ENCODE assay signal across 9 mouse cellular contexts in genomic region chr8:84187065-84187755, GRCm38 (mm10). TPM values are rescaled to one million over a fixed set of nuclear protein-coding genes. Genes with fewer than 3 reads are reported as not detected.
DNase-seq lines count a peak whose midpoint lies in the region; ATAC-seq lines count a peak whose summit lies in the region.
"Had no signal": no experiment of that assay in that cellular context is flagged by ENCODE, and none has a peak within 500 bp of the region (broad histone marks: within the 10 kb centered on the region; RNA-seq: fewer than 3 reads in every experiment).

No protein-coding gene starts in this region.

- WGBS in embryonic facial prominence, embryonic 13.5 days: 3% methylated on average over 21 of the region's 21 CpGs
- 4% methylated on average over 21 of the region's 21 CpGs for WGBS in limb, embryonic 11.5 days
- 8% methylated on average over 21 of the region's 21 CpGs for WGBS in midbrain, embryonic 10.5 days
- WGBS in stomach, embryonic 16.5 days: 6% methylated on average over 21 of the region's 21 CpGs

- intact Hi-C loops in heart, postnatal 36 days (cut with DNase I): no loop called here

- H3K9ac ChIP-seq in embryonic facial prominence, embryonic 13.5 days: peak overlapping the region; percentile 63
- peak overlapping the region; percentile 44 for H3K9ac ChIP-seq in limb, embryonic 11.5 days (ENCODE audit: low read length)
- peak overlapping the region; percentile 65 for H3K9ac ChIP-seq in stomach, embryonic 16.5 days (ENCODE audit: low read length)

- no peaks in the 10 kb centered on the region for H3K9me3 ChIP-seq in embryonic facial prominence, embryonic 13.5 days
- H3K9me3 ChIP-seq in limb, embryonic 11.5 days (ENCODE audit: control insufficient read depth, low read length): no peaks in the 10 kb centered on the region
- peaks cover 4% of the 10 kb centered on the region; the same call in 1 of the 2 replicates for H3K9me3 ChIP-seq in midbrain, embryonic 10.5 days (replicated peaks)
- H3K9me3 ChIP-seq in stomach, embryonic 16.5 days (replicated peaks; ENCODE audit: control insufficient read depth, low read length): no peaks in the 10 kb centered on the region

- H3K4me1 ChIP-seq in embryonic facial prominence, embryonic 13.5 days: peaks cover 43% of the 10 kb centered on the region
- H3K4me1 ChIP-seq in limb, embryonic 11.5 days (ENCODE audit: control insufficient read depth, insufficient read depth, low read length): peaks cover 16% of the 10 kb centered on the region
- H3K4me1 ChIP-seq in midbrain, embryonic 10.5 days: peaks cover 45% of the 10 kb centered on the region
- H3K4me1 ChIP-seq in stomach, embryonic 16.5 days (ENCODE audit: control insufficient read depth, insufficient read depth, low read length): peaks cover 28% of the 10 kb centered on the region

- ATAC-seq in embryonic facial prominence, embryonic 13.5 days (ENCODE audit: insufficient number of reproducible peaks, insufficient read depth, low FRiP score, low TSS enrichment, low read depth): no peak
- no peak for ATAC-seq in limb, embryonic 11.5 days (ENCODE audit: insufficient number of reproducible peaks, low FRiP score, low TSS enrichment, low read depth)
- ATAC-seq in stomach, embryonic 16.5 days (ENCODE audit: insufficient read depth, low FRiP score): no peak

- DNase-seq in adrenal gland, adult 18-20 months (ENCODE audit: low spot score in 2 of 2): peak; percentile 58 to 70
- DNase-seq in adrenal gland, postnatal 4 days (ENCODE audit: low spot score in 2 of 2): no peak
- DNase-seq in adipocyte (ENCODE audit: low spot score): peak; percentile 41
- DNase-seq in heart, postnatal 36 days: peak; percentile 76 to 79
- DNase-seq in limb, embryonic 11.5 days (ENCODE audit: low spot score): peak; percentile 85
- DNase-seq in midbrain, embryonic 10.5 days (ENCODE audit: low spot score): peak; percentile 80

- no peaks in the 10 kb centered on the region for H3K36me3 ChIP-seq in embryonic facial prominence, embryonic 13.5 days
- H3K36me3 ChIP-seq in limb, embryonic 11.5 days (ENCODE audit: control insufficient read depth, insufficient read depth, low read length): no peaks in the 10 kb centered on the region
- no peaks in the 10 kb centered on the region for H3K36me3 ChIP-seq in midbrain, embryonic 10.5 days
- no peaks in the 10 kb centered on the region for H3K36me3 ChIP-seq in stomach, embryonic 16.5 days (ENCODE audit: control insufficient read depth, insufficient read depth, low read length)

- peak overlapping the region; percentile 66 for H3K27ac ChIP-seq in embryonic facial prominence, embryonic 13.5 days
- H3K27ac ChIP-seq in limb, embryonic 11.5 days (replicated peaks; ENCODE audit: low read depth, low read length): no peak overlapping the region
- peak overlapping the region; percentile 61; the same call in 1 of the 2 replicates for H3K27ac ChIP-seq in midbrain, embryonic 10.5 days (replicated peaks)
- peak overlapping the region; percentile 46; the same call in 1 of the 2 replicates for H3K27ac ChIP-seq in stomach, embryonic 16.5 days (ENCODE audit: low read length)

- peak overlapping the region; percentile 38 for H3K4me3 ChIP-seq in embryonic facial prominence, embryonic 13.5 days
- H3K4me3 ChIP-seq in limb, embryonic 11.5 days (ENCODE audit: low read depth, low read length): peak overlapping the region; percentile 22
- H3K4me3 ChIP-seq in midbrain, embryonic 10.5 days: peak overlapping the region; percentile 52
- peak overlapping the region; percentile 41 for H3K4me3 ChIP-seq in stomach, embryonic 16.5 days (replicated peaks; ENCODE audit: low read length)

- H3K27me3 ChIP-seq in embryonic facial prominence, embryonic 13.5 days: no peaks in the 10 kb centered on the region; the same call in 1 of the 2 replicates
- no peaks in the 10 kb centered on the region for H3K27me3 ChIP-seq in limb, embryonic 11.5 days (ENCODE audit: control insufficient read depth, insufficient read depth, low read length)
- peaks cover 47% of the 10 kb centered on the region for H3K27me3 ChIP-seq in midbrain, embryonic 10.5 days (ENCODE audit: low read depth, poor library complexity, severe bottlenecking)
- H3K27me3 ChIP-seq in stomach, embryonic 16.5 days (ENCODE audit: control insufficient read depth, insufficient read depth, low read length): no peaks in the 10 kb centered on the region
- H3K27me3 ChIP-seq: Patski had no signal

- peak overlapping the region; percentile 78 for H3K4me2 ChIP-seq in embryonic facial prominence, embryonic 13.5 days
- H3K4me2 ChIP-seq in limb, embryonic 11.5 days (ENCODE audit: low read depth, severe bottlenecking): peak overlapping the region; percentile 76
- peak overlapping the region; percentile 75 for H3K4me2 ChIP-seq in stomach, embryonic 16.5 days (ENCODE audit: low read depth, low read length)

RNA-seq across cellular contexts. Expression of gene Nanos3, which starts 2.2 kb away (rescaled TPM):
- total RNA-seq in adrenal gland, adult 18-20 months (2021): under 1 TPM in 1 of 2 experiments, not detected in 1; 0.61 TPM
- total RNA-seq in adrenal gland, postnatal 4 days (2021): 1 to 10 TPM; 3.1 to 4.3 TPM
- 2.9 and 5.2 TPM in 2 replicates for polyA plus RNA-seq in embryonic facial prominence, embryonic 13.5 days (2015; fragmentation: Nextera tagmentation; extraction: Ambion mirVana)
- total RNA-seq in heart, postnatal 36 days (2021): under 1 TPM; 0.80 to 0.95 TPM
- 4.3 and 4.9 TPM in 2 replicates for polyA plus RNA-seq in limb, embryonic 11.5 days (2014; fragmentation: Nextera tagmentation; extraction: Ambion mirVana)
- polyA plus RNA-seq in midbrain, embryonic 10.5 days (2016; fragmentation: Nextera tagmentation; extraction: Ambion mirVana): 3.0 and 5.6 TPM in 2 replicates
- polyA plus RNA-seq in stomach, embryonic 16.5 days (2015; fragmentation: Nextera tagmentation; extraction: Ambion mirVana): 1.3 TPM in 1 of 2 replicates, not detected in the other

RNA-seq across cellular contexts. Expression of gene 4930432K21Rik, which starts 39.4 kb away (rescaled TPM):
- total RNA-seq in adrenal gland, adult 18-20 months (2021): under 1 TPM in 1 of 2 experiments, not detected in 1; 0.38 TPM
- 1 to 10 TPM; 1.2 TPM for total RNA-seq in adrenal gland, postnatal 4 days (2021)
- polyA plus RNA-seq in embryonic facial prominence, embryonic 13.5 days (2015; fragmentation: Nextera tagmentation; extraction: Ambion mirVana): 1.4 and 1.8 TPM in 2 replicates
- under 1 TPM in 1 of 2 experiments, not detected in 1; 0.36 TPM for total RNA-seq in heart, postnatal 36 days (2021)
- 0.61 and 0.89 TPM in 2 replicates for polyA plus RNA-seq in limb, embryonic 11.5 days (2014; fragmentation: Nextera tagmentation; extraction: Ambion mirVana)
- polyA plus RNA-seq in midbrain, embryonic 10.5 days (2016; fragmentation: Nextera tagmentation; extraction: Ambion mirVana): 2.4 TPM in 2 replicates
- 1.0 and 1.1 TPM in 2 replicates for polyA plus RNA-seq in stomach, embryonic 16.5 days (2015; fragmentation: Nextera tagmentation; extraction: Ambion mirVana)

RNA-seq across cellular contexts. Expression of gene Cc2d1a, which starts 39.5 kb away (rescaled TPM):
- 10 to 100 TPM; 26.5 to 30.5 TPM for total RNA-seq in adrenal gland, adult 18-20 months (2021)
- 10 to 100 TPM; 30.6 to 31.7 TPM for total RNA-seq in adrenal gland, postnatal 4 days (2021)
- 28.2 and 30.7 TPM in 2 replicates for polyA plus RNA-seq in embryonic facial prominence, embryonic 13.5 days (2015; fragmentation: Nextera tagmentation; extraction: Ambion mirVana)
- 10 to 100 TPM; 14.5 to 15.8 TPM for total RNA-seq in heart, postnatal 36 days (2021)
- polyA plus RNA-seq in limb, embryonic 11.5 days (2014; fragmentation: Nextera tagmentation; extraction: Ambion mirVana): 15.2 and 15.7 TPM in 2 replicates
- polyA plus RNA-seq in midbrain, embryonic 10.5 days (2016; fragmentation: Nextera tagmentation; extraction: Ambion mirVana): 14.0 and 18.1 TPM in 2 replicates
- polyA plus RNA-seq in stomach, embryonic 16.5 days (2015; fragmentation: Nextera tagmentation; extraction: Ambion mirVana): 25.5 and 25.7 TPM in 2 replicates

RNA-seq across cellular contexts. Expression of gene Zswim4, which starts 49.6 kb away (rescaled TPM):
- total RNA-seq in adrenal gland, adult 18-20 months (2021): 10 to 100 TPM; 36.4 to 56.0 TPM
- 10 to 100 TPM; 35.8 to 37.6 TPM for total RNA-seq in adrenal gland, postnatal 4 days (2021)
- polyA plus RNA-seq in embryonic facial prominence, embryonic 13.5 days (2015; fragmentation: Nextera tagmentation; extraction: Ambion mirVana): 19.6 and 22.6 TPM in 2 replicates
- 10 to 100 TPM in 1 of 2 experiments, 1 to 10 TPM in 1; 9.5 to 11.0 TPM for total RNA-seq in heart, postnatal 36 days (2021)
- 23.9 and 24.5 TPM in 2 replicates for polyA plus RNA-seq in limb, embryonic 11.5 days (2014; fragmentation: Nextera tagmentation; extraction: Ambion mirVana)
- 30.4 and 39.5 TPM in 2 replicates for polyA plus RNA-seq in midbrain, embryonic 10.5 days (2016; fragmentation: Nextera tagmentation; extraction: Ambion mirVana)
- polyA plus RNA-seq in stomach, embryonic 16.5 days (2015; fragmentation: Nextera tagmentation; extraction: Ambion mirVana): 9.7 and 10.5 TPM in 2 replicates

Comparison
In these comparisons a context has a peak if more than half of its experiments do, and no peak if none do; other contexts are left out.
1. DNase-seq: peak in adrenal gland, adult 18-20 months (2 of 2), adipocyte (single experiment), heart, postnatal 36 days (2 of 2), limb, embryonic 11.5 days (single experiment) and midbrain, embryonic 10.5 days (single experiment); none in adrenal gland, postnatal 4 days (0 of 2).
2. Peak in every context shown above with its lines, with median percentiles within 50 percentile points of each other: H3K4me2 ChIP-seq, H3K4me3 ChIP-seq and H3K9ac ChIP-seq.